In genomic region chr11:52365143-52365542, GRCm38 (mm10) we compare ENCODE assay signal across 8 mouse cellular contexts. TPM values are rescaled to one million over a fixed set of nuclear protein-coding genes. Genes with fewer than 3 reads are reported as not detected.
DNase-seq lines count a peak whose midpoint lies in the region; ATAC-seq and TF ChIP-seq lines count a peak whose summit lies in the region.

No protein-coding gene starts in this region.

- H3K27ac ChIP-seq in kidney, embryonic 14.5 days (ENCODE audit: low read depth, low read length) = peak overlapping the region; percentile 19; the same call in 1 of the 2 replicates
- peak overlapping the region; percentile 84 for H3K27ac ChIP-seq in heart, embryonic 11.5 days (ENCODE audit: low read depth, low read length)
- no peak overlapping the region; the same call in 1 of the 2 replicates for H3K27ac ChIP-seq in limb, embryonic 14.5 days (replicated peaks; ENCODE audit: low read depth, low read length)
- peak overlapping the region; percentile 82; the same call in 1 of the 2 replicates for H3K27ac ChIP-seq in stomach, embryonic 14.5 days (ENCODE audit: low read length)

- H3K36me3 ChIP-seq in kidney, embryonic 14.5 days (ENCODE audit: control insufficient read depth, insufficient read depth, low read length) = no peaks in the 10 kb centered on the region
- no peaks in the 10 kb centered on the region for H3K36me3 ChIP-seq in heart, embryonic 11.5 days (ENCODE audit: control insufficient read depth, insufficient read depth, low read length)
- no peaks in the 10 kb centered on the region for H3K36me3 ChIP-seq in limb, embryonic 14.5 days (ENCODE audit: control insufficient read depth, insufficient read depth, low read length)
- H3K36me3 ChIP-seq in stomach, embryonic 14.5 days (ENCODE audit: control insufficient read depth, insufficient read depth, low read length) = no peaks in the 10 kb centered on the region

- H3K27me3 ChIP-seq in kidney, embryonic 14.5 days (ENCODE audit: control insufficient read depth, insufficient read depth, low read length) = no peaks in the 10 kb centered on the region
- no peaks in the 10 kb centered on the region for H3K27me3 ChIP-seq in heart, embryonic 11.5 days (ENCODE audit: control insufficient read depth, insufficient read depth, low read length)
- no peaks in the 10 kb centered on the region for H3K27me3 ChIP-seq in limb, embryonic 14.5 days (ENCODE audit: control insufficient read depth, insufficient read depth, low read length)
- H3K27me3 ChIP-seq in stomach, embryonic 14.5 days (ENCODE audit: control insufficient read depth, insufficient read depth, low read length) = no peaks in the 10 kb centered on the region

- ATAC-seq in kidney, embryonic 14.5 days (ENCODE audit: low FRiP score, low TSS enrichment) = no peak
- no peak for ATAC-seq in heart, embryonic 11.5 days (replicated peaks; ENCODE audit: insufficient number of reproducible peaks, low FRiP score, low TSS enrichment)
- no peak for ATAC-seq in limb, embryonic 14.5 days (ENCODE audit: low FRiP score, low read depth)
- ATAC-seq in stomach, embryonic 14.5 days (ENCODE audit: insufficient number of reproducible peaks, insufficient read depth, low FRiP score, low read depth) = no peak; the same call in 1 of the 2 replicates

- H3K4me2 ChIP-seq in kidney, embryonic 14.5 days (replicated peaks; ENCODE audit: low read depth, low read length) = no peak overlapping the region
- H3K4me2 ChIP-seq in heart, embryonic 11.5 days = peak overlapping the region; percentile 60
- H3K4me2 ChIP-seq in limb, embryonic 14.5 days (replicated peaks; ENCODE audit: low read depth, low read length, severe bottlenecking) = 0 out of 2 replicates have a peak overlapping the region, but pooled peaks have one; percentile 7
- peak overlapping the region; percentile 25; the same call in 1 of the 2 replicates for H3K4me2 ChIP-seq in stomach, embryonic 14.5 days (replicated peaks; ENCODE audit: low read depth, low read length)

- no peak for DNase-seq in kidney, adult 11 months
- peak; percentile 58 for DNase-seq in embryo, embryonic 11 days
- DNase-seq in limb, embryonic 14.5 days (ENCODE audit: low spot score) = peak; percentile 59
- no peak for DNase-seq in cerebellum, adult 9-10 months
- DNase-seq in adrenal gland, postnatal 4 days (ENCODE audit: low spot score in 2 of 2) = no peak

- H3K4me3 ChIP-seq in kidney, embryonic 14.5 days (ENCODE audit: low read length) = no peak overlapping the region
- 0 out of 2 replicates have a peak overlapping the region, but pooled peaks have one; percentile 21 for H3K4me3 ChIP-seq in heart, embryonic 11.5 days (ENCODE audit: low read depth, low read length)
- H3K4me3 ChIP-seq in limb, embryonic 14.5 days (replicated peaks; ENCODE audit: low read length) = no peak overlapping the region
- no peak overlapping the region for H3K4me3 ChIP-seq in stomach, embryonic 14.5 days (ENCODE audit: low read depth, low read length)

- TF ChIP-seq POLR2A in limb, embryonic 14.5 days (IDR thresholded peaks at IDR 0.05; ENCODE audit: borderline replicate concordance, extremely low read depth, insufficient read depth, insufficient read length) = no peak

- H3K9me3 ChIP-seq in kidney, embryonic 14.5 days (ENCODE audit: control insufficient read depth, low read length) = no peaks in the 10 kb centered on the region
- H3K9me3 ChIP-seq in heart, embryonic 11.5 days (replicated peaks; ENCODE audit: control insufficient read depth, low read length) = no peaks in the 10 kb centered on the region
- no peaks in the 10 kb centered on the region for H3K9me3 ChIP-seq in limb, embryonic 14.5 days (ENCODE audit: control insufficient read depth, low read length)
- no peaks in the 10 kb centered on the region for H3K9me3 ChIP-seq in stomach, embryonic 14.5 days (ENCODE audit: control insufficient read depth, low read depth, low read length)

- H3K9ac ChIP-seq in kidney, embryonic 14.5 days (ENCODE audit: low read depth, low read length) = no peak overlapping the region
- peak overlapping the region; percentile 39; the same call in 1 of the 2 replicates for H3K9ac ChIP-seq in heart, embryonic 11.5 days (ENCODE audit: low read depth, low read length)
- H3K9ac ChIP-seq in limb, embryonic 14.5 days (ENCODE audit: low read depth, low read length, severe bottlenecking) = peak overlapping the region; percentile 12; the same call in 1 of the 2 replicates
- no peak overlapping the region for H3K9ac ChIP-seq in stomach, embryonic 14.5 days (replicated peaks; ENCODE audit: low read depth, low read length)

- peaks cover 29% of the 10 kb centered on the region for H3K4me1 ChIP-seq in kidney, embryonic 14.5 days (ENCODE audit: control insufficient read depth, insufficient read depth, low read length)
- peaks cover 60% of the 10 kb centered on the region for H3K4me1 ChIP-seq in heart, embryonic 11.5 days (ENCODE audit: control insufficient read depth, insufficient read depth, low read length)
- peaks cover 40% of the 10 kb centered on the region for H3K4me1 ChIP-seq in limb, embryonic 14.5 days (ENCODE audit: control insufficient read depth, insufficient read depth, low read length)
- H3K4me1 ChIP-seq in stomach, embryonic 14.5 days (ENCODE audit: control insufficient read depth, insufficient read depth, low read length) = peaks cover 60% of the 10 kb centered on the region

- WGBS in kidney, embryonic 14.5 days = 71% methylated on average over 1 of the region's 1 CpGs
- WGBS in heart, embryonic 11.5 days (ENCODE audit: insufficient replicate concordance) = 48% methylated on average over 1 of the region's 1 CpGs
- 50% methylated on average over 1 of the region's 1 CpGs for WGBS in limb, embryonic 14.5 days
- 43% methylated on average over 1 of the region's 1 CpGs for WGBS in stomach, embryonic 14.5 days

RNA-seq across cellular contexts. Expression of gene Vdac1, which starts 4.5 kb away (rescaled TPM):
- 265 and 284 TPM in 2 replicates for polyA plus RNA-seq in kidney, embryonic 14.5 days (2014; fragmentation: Nextera tagmentation; extraction: Ambion mirVana)
- polyA plus RNA-seq in heart, embryonic 11.5 days (2014; fragmentation: Nextera tagmentation; extraction: Ambion mirVana) = 346 and 407 TPM in 2 replicates
- 157 and 158 TPM in 2 replicates for polyA plus RNA-seq in limb, embryonic 14.5 days (2012; rRNA removed)
- polyA plus RNA-seq in limb, embryonic 14.5 days (2014; fragmentation: Nextera tagmentation; extraction: Ambion mirVana) = 207 and 218 TPM in 2 replicates
- 202 and 210 TPM in 2 replicates for polyA plus RNA-seq in stomach, embryonic 14.5 days (2014; fragmentation: Nextera tagmentation; extraction: Ambion mirVana)
- total RNA-seq in adrenal gland, postnatal 4 days (2021) = 100 to 1,000 TPM; 323 to 340 TPM

RNA-seq across cellular contexts. Expression of gene 9530068E07Rik, which starts 31.1 kb away (rescaled TPM):
- 139 and 234 TPM in 2 replicates for polyA plus RNA-seq in kidney, embryonic 14.5 days (2014; fragmentation: Nextera tagmentation; extraction: Ambion mirVana)
- polyA plus RNA-seq in heart, embryonic 11.5 days (2014; fragmentation: Nextera tagmentation; extraction: Ambion mirVana) = 211 and 244 TPM in 2 replicates
- polyA plus RNA-seq in limb, embryonic 14.5 days (2012; rRNA removed) = 174 and 207 TPM in 2 replicates
- polyA plus RNA-seq in limb, embryonic 14.5 days (2014; fragmentation: Nextera tagmentation; extraction: Ambion mirVana) = 202 and 213 TPM in 2 replicates
- 212 and 229 TPM in 2 replicates for polyA plus RNA-seq in stomach, embryonic 14.5 days (2014; fragmentation: Nextera tagmentation; extraction: Ambion mirVana)
- 100 to 1,000 TPM; 181 to 192 TPM for total RNA-seq in adrenal gland, postnatal 4 days (2021)

Comparison
In these comparisons a context has a peak if more than half of its experiments do, and no peak if none do; other contexts are left out.
1. H3K9ac ChIP-seq: peak in heart, embryonic 11.5 days (single experiment) and limb, embryonic 14.5 days (single experiment); none in kidney, embryonic 14.5 days (single experiment) and stomach, embryonic 14.5 days (single experiment).
2. DNase-seq: peak in embryo, embryonic 11 days (single experiment) and limb, embryonic 14.5 days (single experiment); none in kidney, adult 11 months (single experiment), cerebellum, adult 9-10 months (single experiment) and adrenal gland, postnatal 4 days (0 of 2).